13 mouse cellular contexts compared by ENCODE assay signal in the genomic region with DNA sequence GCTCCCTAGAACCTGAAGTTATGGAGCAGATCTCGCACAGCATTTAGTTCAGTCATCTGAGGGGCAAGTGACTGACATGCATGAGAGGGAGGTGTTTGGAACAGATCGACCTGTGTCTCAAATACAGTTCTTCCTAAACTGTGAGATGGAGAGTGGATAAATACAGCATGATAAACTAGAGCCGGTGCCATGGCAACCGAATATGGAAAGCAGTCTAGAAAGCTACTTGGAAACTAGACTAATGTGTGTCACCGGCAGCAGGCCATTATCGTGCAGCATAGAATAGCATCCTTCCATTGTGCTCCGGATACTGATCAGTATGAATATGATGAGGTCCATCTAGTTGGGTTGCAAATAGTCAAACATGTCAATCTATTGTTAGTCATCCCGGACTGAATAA. TPM values are rescaled to one million over a fixed set of nuclear protein-coding genes. Genes with fewer than 3 reads are reported as not detected.
DNase-seq lines count a peak whose midpoint lies in the region; ATAC-seq and TF ChIP-seq lines count a peak whose summit lies in the region.
"Had no signal": no experiment of that assay in that cellular context is flagged by ENCODE, and none has a peak within 500 bp of the region (broad histone marks: within the 10 kb centered on the region; RNA-seq: fewer than 3 reads in every experiment).

No protein-coding gene starts in this region.

- H3K4me2 ChIP-seq in embryonic facial prominence, embryonic 11.5 days (ENCODE audit: low read depth, low read length) = no peak overlapping the region
- H3K4me2 ChIP-seq in midbrain, embryonic 11.5 days = no peak overlapping the region
- H3K4me2 ChIP-seq in midbrain, postnatal 0 days (ENCODE audit: low read depth, low read length, poor library complexity, severe bottlenecking) = no peak overlapping the region

- WGBS in embryonic facial prominence, embryonic 11.5 days = 91% methylated on average over 8 of the region's 8 CpGs
- WGBS in embryonic facial prominence, embryonic 10.5 days = 95% methylated on average over 8 of the region's 8 CpGs
- WGBS in midbrain, embryonic 11.5 days = 91% methylated on average over 8 of the region's 8 CpGs
- WGBS in midbrain, embryonic 10.5 days = 94% methylated on average over 8 of the region's 8 CpGs
- 61% methylated on average over 8 of the region's 8 CpGs for WGBS in midbrain, postnatal 0 days

- TF ChIP-seq CTCF in midbrain, postnatal 0 days (IDR thresholded peaks at IDR 0.05) = no peak

- H3K27ac ChIP-seq in embryonic facial prominence, embryonic 11.5 days (replicated peaks; ENCODE audit: low read depth, low read length) = no peak overlapping the region
- no peak overlapping the region for H3K27ac ChIP-seq in embryonic facial prominence, embryonic 10.5 days (replicated peaks)
- no peak overlapping the region for H3K27ac ChIP-seq in midbrain, embryonic 11.5 days (ENCODE audit: low read depth, low read length)
- no peak overlapping the region for H3K27ac ChIP-seq in midbrain, embryonic 10.5 days (replicated peaks)
- H3K27ac ChIP-seq in midbrain, postnatal 0 days (ENCODE audit: low read depth, low read length) = no peak overlapping the region
- H3K27ac ChIP-seq: liver, embryonic 14.5 days had no signal

- H3K27me3 ChIP-seq in embryonic facial prominence, embryonic 11.5 days (ENCODE audit: control insufficient read depth, insufficient read depth, low read length) = no peaks in the 10 kb centered on the region
- no peaks in the 10 kb centered on the region for H3K27me3 ChIP-seq in embryonic facial prominence, embryonic 10.5 days (replicated peaks; ENCODE audit: low read depth, poor library complexity, severe bottlenecking)
- H3K27me3 ChIP-seq in midbrain, embryonic 11.5 days (ENCODE audit: control insufficient read depth, insufficient read depth, low read length) = no peaks in the 10 kb centered on the region
- no peaks in the 10 kb centered on the region for H3K27me3 ChIP-seq in midbrain, embryonic 10.5 days (ENCODE audit: low read depth, poor library complexity, severe bottlenecking)
- no peaks in the 10 kb centered on the region for H3K27me3 ChIP-seq in midbrain, postnatal 0 days (ENCODE audit: insufficient read depth, low read length)

- no peaks in the 10 kb centered on the region; the same call in 1 of the 2 replicates for H3K9me3 ChIP-seq in embryonic facial prominence, embryonic 11.5 days (replicated peaks; ENCODE audit: control insufficient read depth, low read length)
- no peaks in the 10 kb centered on the region for H3K9me3 ChIP-seq in embryonic facial prominence, embryonic 10.5 days
- no peaks in the 10 kb centered on the region for H3K9me3 ChIP-seq in midbrain, embryonic 11.5 days (ENCODE audit: control insufficient read depth, low read length)
- no peaks in the 10 kb centered on the region for H3K9me3 ChIP-seq in midbrain, embryonic 10.5 days (replicated peaks)
- H3K9me3 ChIP-seq in midbrain, postnatal 0 days (ENCODE audit: low read length) = no peaks in the 10 kb centered on the region

- no peak for ATAC-seq in embryonic facial prominence, embryonic 11.5 days (replicated peaks; ENCODE audit: insufficient number of reproducible peaks, low FRiP score, low TSS enrichment, low read depth)
- ATAC-seq in midbrain, embryonic 11.5 days (ENCODE audit: low FRiP score) = peak; percentile 31; the same call in 1 of the 2 replicates
- ATAC-seq in midbrain, postnatal 0 days (ENCODE audit: low FRiP score) = peak; percentile 59
- ATAC-seq in erythroid progenitor cell, adult 5-6 weeks (replicated peaks; ENCODE audit: low FRiP score, poor library complexity, severe bottlenecking) = no peak
- ATAC-seq: inflammation-experienced regulatory T-cells, adult 6 months had no signal

- no peak overlapping the region for H3K4me3 ChIP-seq in embryonic facial prominence, embryonic 11.5 days (ENCODE audit: low read depth, low read length)
- H3K4me3 ChIP-seq in embryonic facial prominence, embryonic 10.5 days = no peak overlapping the region
- no peak overlapping the region for H3K4me3 ChIP-seq in midbrain, embryonic 11.5 days (ENCODE audit: low read depth, low read length)
- no peak overlapping the region for H3K4me3 ChIP-seq in midbrain, embryonic 10.5 days
- no peak overlapping the region for H3K4me3 ChIP-seq in midbrain, postnatal 0 days (ENCODE audit: low read depth, low read length)

- no peaks in the 10 kb centered on the region for H3K4me1 ChIP-seq in embryonic facial prominence, embryonic 11.5 days (ENCODE audit: control insufficient read depth, insufficient read depth, low read length)
- peaks cover 20% of the 10 kb centered on the region for H3K4me1 ChIP-seq in embryonic facial prominence, embryonic 10.5 days
- 0 out of 2 replicates have a peak, but pooled peaks cover 2% of the 10 kb centered on the region for H3K4me1 ChIP-seq in midbrain, embryonic 11.5 days (ENCODE audit: control insufficient read depth, insufficient read depth, low read length)
- peaks cover 24% of the 10 kb centered on the region; the same call in 1 of the 2 replicates for H3K4me1 ChIP-seq in midbrain, embryonic 10.5 days
- peaks cover 3% of the 10 kb centered on the region; the same call in 1 of the 2 replicates for H3K4me1 ChIP-seq in midbrain, postnatal 0 days (ENCODE audit: insufficient read depth, low read length)

- peak; percentile 11 for DNase-seq in embryonic facial prominence, embryonic 11.5 days (ENCODE audit: low spot score)
- no peak for DNase-seq in embryonic facial prominence, embryonic 10.5 days (ENCODE audit: low spot score)
- DNase-seq in midbrain, embryonic 11.5 days (ENCODE audit: low spot score, missing footprints) = no peak
- no peak for DNase-seq in midbrain, embryonic 10.5 days (ENCODE audit: low spot score)
- DNase-seq in midbrain, postnatal 0 days (ENCODE audit: low spot score) = peak; percentile 54
- no peak for DNase-seq in B cell, adult 2 months
- no peak for DNase-seq in adrenal gland, adult 2 months
- DNase-seq: adrenal gland, adult 8-10 months; thymus, postnatal 14 days had no signal

- no peak overlapping the region for H3K9ac ChIP-seq in embryonic facial prominence, embryonic 11.5 days (replicated peaks; ENCODE audit: low read length)
- H3K9ac ChIP-seq in midbrain, embryonic 11.5 days (ENCODE audit: low read length) = no peak overlapping the region
- H3K9ac ChIP-seq in midbrain, postnatal 0 days (replicated peaks; ENCODE audit: low read length, poor library complexity, severe bottlenecking) = no peak overlapping the region
- H3K9ac ChIP-seq: liver, embryonic 14.5 days had no signal

- H3K36me3 ChIP-seq in embryonic facial prominence, embryonic 11.5 days (replicated peaks; ENCODE audit: control insufficient read depth, insufficient read depth, low read depth, low read length) = no peaks in the 10 kb centered on the region
- H3K36me3 ChIP-seq in embryonic facial prominence, embryonic 10.5 days (replicated peaks) = no peaks in the 10 kb centered on the region
- no peaks in the 10 kb centered on the region for H3K36me3 ChIP-seq in midbrain, embryonic 11.5 days (ENCODE audit: control insufficient read depth, insufficient read depth, low read length)
- no peaks in the 10 kb centered on the region for H3K36me3 ChIP-seq in midbrain, embryonic 10.5 days
- H3K36me3 ChIP-seq in midbrain, postnatal 0 days (ENCODE audit: insufficient read depth, low read length) = no peaks in the 10 kb centered on the region

RNA-seq across cellular contexts. Expression of a gene that starts 17.5 kb away (rescaled TPM):
- 17.4 and 19.3 TPM in 2 replicates for polyA plus RNA-seq in embryonic facial prominence, embryonic 11.5 days (2014; fragmentation: Nextera tagmentation; extraction: Ambion mirVana)
- 16.2 and 17.2 TPM in 2 replicates for polyA plus RNA-seq in embryonic facial prominence, embryonic 10.5 days (2016; fragmentation: Nextera tagmentation; extraction: Ambion mirVana)
- polyA plus RNA-seq in midbrain, embryonic 11.5 days (2014; fragmentation: Nextera tagmentation; extraction: Ambion mirVana) = 19.0 and 20.2 TPM in 2 replicates
- polyA plus RNA-seq in midbrain, embryonic 10.5 days (2016; fragmentation: Nextera tagmentation; extraction: Ambion mirVana) = 18.7 and 19.1 TPM in 2 replicates
- total RNA-seq in midbrain, postnatal 0 days (2014; rRNA removed) = 87.1 and 105 TPM in 2 replicates
- 19.3 and 21.6 TPM in 2 replicates for polyA plus RNA-seq in midbrain, postnatal 0 days (2015; fragmentation: Nextera tagmentation; extraction: Ambion mirVana)
- total RNA-seq in adrenal gland, adult 2 months (2021) = 10 to 100 TPM; 55.4 to 65.8 TPM
- 36.8 and 47.0 TPM in 2 replicates for polyA plus RNA-seq in adrenal gland, adult 2 months (2012; rRNA removed)
- total RNA-seq in erythroid progenitor cell, adult 5-6 weeks (2015; ENCODE audit: low replicate concordance) = 8.3 and 10.5 TPM in 2 replicates
- 4.7 and 13.1 TPM in 2 replicates for total RNA-seq in erythroid progenitor cell, adult 5-6 weeks (2017; ENCODE audit: low replicate concordance)
- total RNA-seq: MEL had no signal

RNA-seq across cellular contexts. Expression of a gene that starts 17.7 kb away (rescaled TPM):
- polyA plus RNA-seq in embryonic facial prominence, embryonic 11.5 days (2014; fragmentation: Nextera tagmentation; extraction: Ambion mirVana) = 0.39 and 0.46 TPM in 2 replicates
- polyA plus RNA-seq in embryonic facial prominence, embryonic 10.5 days (2016; fragmentation: Nextera tagmentation; extraction: Ambion mirVana) = 0.63 and 0.87 TPM in 2 replicates
- 0.55 and 0.80 TPM in 2 replicates for polyA plus RNA-seq in midbrain, embryonic 11.5 days (2014; fragmentation: Nextera tagmentation; extraction: Ambion mirVana)
- 0.89 and 1.4 TPM in 2 replicates for polyA plus RNA-seq in midbrain, embryonic 10.5 days (2016; fragmentation: Nextera tagmentation; extraction: Ambion mirVana)
- total RNA-seq in midbrain, postnatal 0 days (2014; rRNA removed) = 5.3 and 6.0 TPM in 2 replicates
- polyA plus RNA-seq in midbrain, postnatal 0 days (2015; fragmentation: Nextera tagmentation; extraction: Ambion mirVana) = 6.5 and 7.7 TPM in 2 replicates
- 1 to 10 TPM; 1.1 to 1.3 TPM for total RNA-seq in adrenal gland, adult 2 months (2021)
- polyA plus RNA-seq in adrenal gland, adult 2 months (2012; rRNA removed) = 0.02 and 0.06 TPM in 2 replicates
- total RNA-seq in erythroid progenitor cell, adult 5-6 weeks (2015; ENCODE audit: low replicate concordance) = 1.1 TPM in 1 of 2 replicates, not detected in the other
- 0.15 and 2.2 TPM in 2 replicates for total RNA-seq in erythroid progenitor cell, adult 5-6 weeks (2017; ENCODE audit: low replicate concordance)
- total RNA-seq: MEL had no signal

Comparison
In these comparisons a context has a peak if more than half of its experiments do, and no peak if none do; other contexts are left out.
1. DNase-seq: peak in embryonic facial prominence, embryonic 11.5 days (single experiment) and midbrain, postnatal 0 days (single experiment); none in embryonic facial prominence, embryonic 10.5 days (single experiment), midbrain, embryonic 11.5 days (single experiment), midbrain, embryonic 10.5 days (single experiment), B cell, adult 2 months (0 of 2) and adrenal gland, adult 2 months (single experiment).
2. ATAC-seq: peak in midbrain, embryonic 11.5 days (single experiment) and midbrain, postnatal 0 days (single experiment); none in embryonic facial prominence, embryonic 11.5 days (single experiment) and erythroid progenitor cell, adult 5-6 weeks (single experiment).